Mouse (Mus musculus) midbrain, embryonic 16.5 days (tissue): ENCODE data around the gene Irf2. TPM values are rescaled to one million over a fixed set of nuclear protein-coding genes. Genes with fewer than 3 reads are reported as not detected.

Source experiments
- ATAC-seq: fragments of 200-750 bp; cut with Nextera tagmentation; 2 replicates; pipeline ENCODE4 v1.8.0; 2017; ENCODE audit warnings: moderate TSS enrichment
- H3K27ac ChIP-seq: fragments of 300-500 bp; sonication (generic); 2 replicates; pipeline ENCODE4 v1.5.1; 2014; ENCODE audit warnings: mild to moderate bottlenecking, low read length, mixed read lengths
- H3K27me3 ChIP-seq: fragments of 300-500 bp; sonication (generic); 2 replicates; pipeline ENCODE4 v1.6.1; 2014; ENCODE audit warnings: low read depth, low read length, mixed read lengths; ENCODE audit not compliant: control insufficient read depth, insufficient read depth
- H3K36me3 ChIP-seq: fragments of 300-500 bp; sonication (generic); 2 replicates; pipeline ENCODE4 v1.6.1; 2014; ENCODE audit warnings: mild to moderate bottlenecking, low read length, moderate library complexity, mixed read lengths; ENCODE audit not compliant: control insufficient read depth, insufficient read depth
- H3K4me1 ChIP-seq: fragments of 300-500 bp; sonication (generic); 2 replicates; pipeline ENCODE4 v1.6.1; 2014; ENCODE audit warnings: mild to moderate bottlenecking, low read length, mixed read lengths; ENCODE audit not compliant: control insufficient read depth, insufficient read depth
- H3K4me2 ChIP-seq: fragments of 300-500 bp; sonication (generic); 2 replicates; pipeline ENCODE4 v1.6.1; 2014; ENCODE audit warnings: mild to moderate bottlenecking, low read length, mixed read lengths
- H3K4me3 ChIP-seq: fragments of 300-500 bp; sonication (generic); 2 replicates; pipeline ENCODE4 v1.5.1; 2014; ENCODE audit warnings: low read depth, mild to moderate bottlenecking, low read length, moderate library complexity, mixed read lengths
- H3K9ac ChIP-seq: fragments of 300-500 bp; sonication (generic); 2 replicates; pipeline ENCODE4 v1.6.1; 2014; ENCODE audit warnings: low read depth, low read length, mixed read lengths
- H3K9me3 ChIP-seq: fragments of 300-500 bp; sonication (generic); replicated peaks from 2 replicates; pipeline ENCODE4 v1.6.1; 2014; ENCODE audit warnings: mild to moderate bottlenecking, low read length, mixed read lengths; ENCODE audit not compliant: control insufficient read depth, poor library complexity, severe bottlenecking
- WGBS: fragments of 180-500 bp; shearing (Covaris S2); extraction: QIAGEN DNeasy Blood & Tissue Kit; methylation state at CpG from one replicate; pipeline ENCODE4 v1.1.7; 2014; 5-methylcytosine and 5-hydroxymethylcytosine counted together
- polyA plus RNA-seq: library from polyadenylated mRNA; unstranded; fragments of >200 nt; fragmentation: Nextera tagmentation; extraction: Ambion mirVana; gene quantifications from 2 replicates; pipeline ENCODE4 v1.2.1, GENCODE M21; 2015

Irf2 gene
- polyA plus RNA-seq, 1 experiment from 2014 or later, result 10.3 TPM

DNA sequence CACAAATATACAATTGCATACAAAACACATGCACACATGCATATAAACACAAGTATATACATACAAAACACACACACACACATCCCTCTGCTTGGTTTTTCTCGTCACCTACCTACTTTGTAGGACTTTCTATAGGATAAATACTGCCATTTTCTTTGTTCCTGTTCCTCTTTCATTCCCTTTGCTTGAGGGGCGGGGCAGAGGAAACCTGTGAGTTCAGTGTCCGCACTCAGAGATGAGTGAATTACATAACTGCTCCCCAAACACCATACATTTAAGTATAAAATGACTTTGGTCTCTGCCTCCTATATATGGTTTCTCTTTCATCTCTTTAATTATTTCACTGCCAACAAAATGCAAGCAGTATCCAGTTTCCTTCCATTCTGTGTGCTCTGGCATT lies 94.9 kb downstream of the Irf2 start:
- ATAC-seq, result no peak
- H3K4me2 ChIP-seq, result no peak overlapping the region
- WGBS, result 90% methylated on average over 3 of the region's 3 CpGs

GRCm38 (mm10) chr8:46836011-46836652 lies 96.6 kb downstream of the Irf2 start:
- no peaks in the 10 kb centered on the region for H3K4me1 ChIP-seq
- no peaks in the 10 kb centered on the region for H3K9me3 ChIP-seq
- H3K27ac ChIP-seq, result no peak overlapping the region
- H3K4me2 ChIP-seq, result no peak overlapping the region
- WGBS, result 88% methylated on average over 8 of the region's 8 CpGs
- ATAC-seq, result no peak
- no peaks in the 10 kb centered on the region for H3K27me3 ChIP-seq
- 0 out of 2 replicates have a peak, but pooled peaks cover 2% of the 10 kb centered on the region for H3K36me3 ChIP-seq
- no peak overlapping the region for H3K4me3 ChIP-seq
- no peak overlapping the region for H3K9ac ChIP-seq

More for the DNA sequence above, 94.9 kb downstream of the Irf2 start:
- H3K9ac ChIP-seq, result no peak overlapping the region
- H3K4me1 ChIP-seq, result no peaks in the 10 kb centered on the region
- no peaks in the 10 kb centered on the region for H3K36me3 ChIP-seq
- no peak overlapping the region for H3K27ac ChIP-seq
- H3K9me3 ChIP-seq, result no peaks in the 10 kb centered on the region
- H3K4me3 ChIP-seq, result no peak overlapping the region
- no peaks in the 10 kb centered on the region for H3K27me3 ChIP-seq

GRCm38 (mm10) chr8:46836949-46837348 lies 97.4 kb downstream of the Irf2 start:
- no peak for ATAC-seq
- Histone ChIP-seq H3K36me3 (0 out of 2 replicates have a peak, but pooled peaks cover 2% of the 10 kb centered on the region), H3K27ac (no peak overlapping the region), H3K27me3 (no peaks in the 10 kb centered on the region), H3K9ac (no peak overlapping the region), H3K9me3 (no peaks in the 10 kb centered on the region), H3K4me2 (no peak overlapping the region), H3K4me3 (no peak overlapping the region), H3K4me1 (no peaks in the 10 kb centered on the region)
- 75% methylated on average over 5 of the region's 5 CpGs for WGBS

DNA sequence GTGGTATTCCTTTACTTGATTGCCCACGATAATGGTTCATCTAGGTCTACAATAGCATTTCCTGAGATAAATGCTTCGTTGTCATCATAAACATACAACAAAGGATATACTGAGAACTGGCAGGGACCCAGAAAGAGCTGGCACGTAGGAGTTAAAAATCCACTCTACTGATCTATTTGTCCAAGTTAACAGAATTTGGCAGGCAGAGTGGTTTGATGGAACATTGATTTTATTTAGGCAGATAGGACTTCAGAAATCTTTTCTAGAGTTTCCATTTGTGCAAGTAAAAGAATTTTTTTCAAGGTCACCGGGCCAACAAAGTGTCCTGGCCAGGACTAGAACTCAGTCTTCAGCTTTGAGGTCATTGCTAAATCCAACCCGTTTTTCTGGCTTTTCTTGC lies 98.5 kb downstream of the Irf2 start:
- no peaks in the 10 kb centered on the region for H3K27me3 ChIP-seq
- H3K9ac ChIP-seq, result no peak overlapping the region
- no peaks in the 10 kb centered on the region for H3K9me3 ChIP-seq
- H3K4me2 ChIP-seq, result no peak overlapping the region
- no peak for ATAC-seq
- 88% methylated on average over 5 of the region's 5 CpGs for WGBS
- H3K4me1 ChIP-seq, result no peaks in the 10 kb centered on the region
- H3K36me3 ChIP-seq, result 0 out of 2 replicates have a peak, but pooled peaks cover 2% of the 10 kb centered on the region
- no peak overlapping the region for H3K4me3 ChIP-seq
- H3K27ac ChIP-seq, result no peak overlapping the region

GRCm38 (mm10) chr8:46840390-46840789 lies 100.9 kb downstream of the Irf2 start:
- Histone ChIP-seq H3K27ac (no peak overlapping the region), H3K9me3 (no peaks in the 10 kb centered on the region), H3K9ac (no peak overlapping the region), H3K27me3 (no peaks in the 10 kb centered on the region), H3K36me3 (0 out of 2 replicates have a peak, but pooled peaks cover 2% of the 10 kb centered on the region), H3K4me1 (no peaks in the 10 kb centered on the region), H3K4me3 (no peak overlapping the region), H3K4me2 (no peak overlapping the region)
- WGBS, result 94% methylated on average over 4 of the region's 4 CpGs
- no peak for ATAC-seq

- Histone ChIP-seq H3K27me3 (no peaks in the 10 kb centered on the region), H3K36me3 (0 out of 2 replicates have a peak, but pooled peaks cover 2% of the 10 kb centered on the region), H3K4me1 (no peaks in the 10 kb centered on the region), H3K27ac (no peak overlapping the region), H3K4me3 (no peak overlapping the region), H3K4me2 (no peak overlapping the region), H3K9me3 (no peaks in the 10 kb centered on the region), H3K9ac (no peak overlapping the region)
- no peak for ATAC-seq
- 93% methylated on average over 10 of the region's 10 CpGs for WGBS
These were observed 101.3 kb downstream of the Irf2 start for GRCm38 (mm10) chr8:46840791-46841190.

- ATAC-seq, result no peak
These were observed 103.2 kb downstream of the Irf2 start for GRCm38 (mm10) chr8:46842676-46843181.

GRCm38 (mm10) chr8:46843855-46844254 lies 104.3 kb downstream of the Irf2 start:
- H3K4me3 ChIP-seq, result no peak overlapping the region
- no peaks in the 10 kb centered on the region for H3K9me3 ChIP-seq
- no peaks in the 10 kb centered on the region for H3K27me3 ChIP-seq
- no peak overlapping the region for H3K9ac ChIP-seq
- no peaks in the 10 kb centered on the region for H3K4me1 ChIP-seq
- WGBS, result 94% methylated on average over 4 of the region's 4 CpGs
- H3K27ac ChIP-seq, result no peak overlapping the region
- ATAC-seq, result no peak
- 0 out of 2 replicates have a peak, but pooled peaks cover 2% of the 10 kb centered on the region for H3K36me3 ChIP-seq
- no peak overlapping the region for H3K4me2 ChIP-seq

More at GRCm38 (mm10) chr8:46842676-46843181, 103.2 kb downstream of the Irf2 start:
- no peaks in the 10 kb centered on the region for H3K9me3 ChIP-seq
- H3K27me3 ChIP-seq, result no peaks in the 10 kb centered on the region
- 0 out of 2 replicates have a peak, but pooled peaks cover 2% of the 10 kb centered on the region for H3K36me3 ChIP-seq
- no peaks in the 10 kb centered on the region for H3K4me1 ChIP-seq
- H3K4me2 ChIP-seq, result no peak overlapping the region
- H3K27ac ChIP-seq, result no peak overlapping the region
- no peak overlapping the region for H3K9ac ChIP-seq
- no peak overlapping the region for H3K4me3 ChIP-seq
- WGBS, result 69% methylated on average over 5 of the region's 5 CpGs

- 90% methylated on average over 3 of the region's 3 CpGs for WGBS
- 0 out of 2 replicates have a peak, but pooled peaks cover 2% of the 10 kb centered on the region for H3K36me3 ChIP-seq
- no peak overlapping the region for H3K27ac ChIP-seq
- H3K4me3 ChIP-seq, result no peak overlapping the region
- H3K9ac ChIP-seq, result no peak overlapping the region
- H3K9me3 ChIP-seq, result no peaks in the 10 kb centered on the region
- H3K4me1 ChIP-seq, result no peaks in the 10 kb centered on the region
- no peak for ATAC-seq
- H3K27me3 ChIP-seq, result no peaks in the 10 kb centered on the region
- H3K4me2 ChIP-seq, result no peak overlapping the region
These were observed 104.9 kb downstream of the Irf2 start for GRCm38 (mm10) chr8:46844371-46844973.
